Mouse (Mus musculus): ENCODE data around the gene Gxylt2.

The Gxylt2 gene

GRCm38 (mm10) chr6:100716152-100716551 lies 11.6 kb downstream of the Gxylt2 start:
- no peak for DNase-seq (ENCODE audit: low spot score)

- no peak for DNase-seq (ENCODE audit: low spot score)
Measured at GRCm38 (mm10) chr6:100716817-100717216, 12.3 kb downstream of the Gxylt2 start.

GRCm38 (mm10) chr6:100720098-100720501 lies 15.6 kb downstream of the Gxylt2 start:
- no peak for DNase-seq (ENCODE audit: low spot score)

- no peak for DNase-seq (ENCODE audit: low spot score)
Measured at GRCm38 (mm10) chr6:100720882-100721721, 16.6 kb downstream of the Gxylt2 start.

- peak; percentile 22 for DNase-seq (ENCODE audit: low spot score)
Measured at GRCm38 (mm10) chr6:100731996-100732375, 27.5 kb downstream of the Gxylt2 start.

- no peak for DNase-seq (ENCODE audit: low spot score)
Measured at GRCm38 (mm10) chr6:100732376-100733021, 28.0 kb downstream of the Gxylt2 start.

GRCm38 (mm10) chr6:100733218-100733617 lies 28.7 kb downstream of the Gxylt2 start:
- no peak for DNase-seq (ENCODE audit: low spot score)

GRCm38 (mm10) chr6:100734321-100734720 lies 29.8 kb downstream of the Gxylt2 start:
- no peak for DNase-seq (ENCODE audit: low spot score)

GRCm38 (mm10) chr6:100758431-100759208 lies 54.1 kb downstream of the Gxylt2 start:
- DNase-seq (ENCODE audit: low spot score) = no peak

GRCm38 (mm10) chr6:100767756-100768155 lies 63.2 kb downstream of the Gxylt2 start:
- DNase-seq (ENCODE audit: low spot score) = no peak

- DNase-seq (ENCODE audit: low spot score) = no peak
Measured at GRCm38 (mm10) chr6:100775923-100776505, 71.5 kb downstream of the Gxylt2 start.

- DNase-seq (ENCODE audit: low spot score) = no peak
Measured at GRCm38 (mm10) chr6:100778595-100778994, 74.1 kb downstream of the Gxylt2 start.

- no peak for DNase-seq (ENCODE audit: low spot score)
Measured at GRCm38 (mm10) chr6:100780421-100780820, 75.9 kb downstream of the Gxylt2 start.

GRCm38 (mm10) chr6:100781644-100782043 lies 77.1 kb downstream of the Gxylt2 start:
- DNase-seq (ENCODE audit: low spot score) = no peak

- no peak for DNase-seq (ENCODE audit: low spot score)
Measured at GRCm38 (mm10) chr6:100787726-100788125, 83.2 kb downstream of the Gxylt2 start.

- DNase-seq (ENCODE audit: low spot score) = no peak
Measured at GRCm38 (mm10) chr6:100789161-100789560, 84.6 kb downstream of the Gxylt2 start.

- no peak for DNase-seq (ENCODE audit: low spot score)
Measured at GRCm38 (mm10) chr6:100792055-100792659, 87.6 kb downstream of the Gxylt2 start.

- no peak for DNase-seq (ENCODE audit: low spot score)
Measured at GRCm38 (mm10) chr6:100792973-100793769, 88.6 kb downstream of the Gxylt2 start.

GRCm38 (mm10) chr6:100795797-100796196 lies 91.3 kb downstream of the Gxylt2 start:
- no peak for DNase-seq (ENCODE audit: low spot score)

GRCm38 (mm10) chr6:100799290-100799689 lies 94.8 kb downstream of the Gxylt2 start:
- DNase-seq (ENCODE audit: low spot score) = no peak

GRCm38 (mm10) chr6:100799766-100800165 lies 95.2 kb downstream of the Gxylt2 start:
- DNase-seq (ENCODE audit: low spot score) = no peak

Data from ovary, postnatal 10 days (tissue).